Mouse (Mus musculus) layer of hippocampus, adult 11-12 months (tissue): ENCODE results near the gene Mgll.
A peak's percentile ranks its signal among the peaks of the same experiment; 100 is the strongest.

Source experiments
- DNase-seq: peaks from one replicate; pipeline ENCODE4 v3.0.0; 2022; ENCODE audit warnings: low spot score

Mgll gene

DNA sequence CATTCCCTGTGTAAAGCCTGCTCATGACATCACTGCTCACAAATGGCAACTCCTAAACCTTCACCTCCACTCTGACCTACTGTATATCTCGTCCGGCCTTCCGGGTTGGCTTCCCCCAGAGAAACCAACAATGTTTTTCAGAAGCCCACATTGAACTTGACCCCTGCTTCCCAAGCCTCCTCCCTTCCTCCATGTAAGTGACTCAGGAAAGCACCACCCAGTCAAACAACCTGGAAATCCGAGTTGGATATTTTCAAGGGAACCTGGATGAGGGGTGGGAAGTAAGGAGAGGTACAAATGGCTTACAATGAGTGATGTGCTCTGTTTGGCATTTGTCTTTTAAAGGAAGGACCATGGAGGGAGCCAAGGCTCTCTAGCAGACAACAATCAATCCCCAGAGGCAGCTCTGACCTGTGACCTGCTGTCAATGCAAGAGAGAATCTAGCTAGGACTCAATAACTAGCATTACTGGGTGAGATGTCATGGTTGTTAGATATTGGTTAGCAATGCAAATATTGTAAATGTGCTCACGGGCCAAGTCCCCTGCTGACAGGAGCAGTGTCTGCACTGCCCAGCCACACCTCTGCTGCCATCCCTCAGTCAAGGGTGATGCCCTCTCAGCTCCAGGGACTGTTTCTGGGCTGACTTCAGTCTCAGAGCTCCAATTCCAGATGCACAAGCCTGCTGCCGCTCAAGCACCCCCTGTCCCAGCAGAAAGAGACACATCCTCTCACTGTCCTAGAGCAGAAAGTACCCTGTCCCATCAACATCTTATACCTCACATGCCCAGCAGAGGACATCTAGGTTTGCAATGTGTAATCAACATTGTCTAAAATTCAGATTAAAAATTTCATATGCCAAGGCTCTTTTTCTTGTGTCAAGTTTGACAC is 6.8 kb upstream of the Mgll start:
- DNase-seq = no peak

DNA sequence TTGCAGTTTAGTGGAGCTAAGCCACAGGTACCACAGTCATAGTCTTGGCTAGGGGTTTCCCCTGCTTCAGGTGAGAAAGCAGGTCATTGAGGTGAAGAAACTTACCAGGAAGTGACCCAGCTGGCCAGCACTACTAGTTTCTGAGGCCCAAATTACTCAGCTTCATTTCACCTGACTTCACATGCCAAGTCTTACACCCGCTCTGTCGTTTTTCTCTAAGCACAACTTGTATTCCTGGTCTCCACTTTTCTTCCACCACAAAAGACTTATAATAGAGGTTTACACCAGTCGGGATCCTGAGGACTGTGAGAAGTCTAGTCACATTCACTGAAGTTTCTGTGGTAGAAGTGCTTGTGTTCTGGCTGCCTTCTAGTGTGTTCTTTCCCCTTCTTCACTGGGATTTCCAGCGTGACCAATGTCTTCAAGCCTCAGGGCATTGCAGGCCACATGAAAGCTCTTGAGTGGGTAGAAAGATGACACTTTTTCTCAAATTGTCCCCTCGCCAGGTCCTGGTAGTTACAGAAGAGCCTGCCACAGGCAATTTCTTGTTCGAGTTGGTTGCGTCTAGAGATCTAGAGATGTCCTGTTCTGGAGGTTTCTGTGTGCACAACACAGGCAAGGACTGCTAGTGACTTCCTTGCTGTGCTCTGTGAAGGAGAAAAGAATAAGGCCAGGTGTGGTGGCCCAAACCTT is 6.0 kb upstream of the Mgll start:
- DNase-seq = no peak

DNA sequence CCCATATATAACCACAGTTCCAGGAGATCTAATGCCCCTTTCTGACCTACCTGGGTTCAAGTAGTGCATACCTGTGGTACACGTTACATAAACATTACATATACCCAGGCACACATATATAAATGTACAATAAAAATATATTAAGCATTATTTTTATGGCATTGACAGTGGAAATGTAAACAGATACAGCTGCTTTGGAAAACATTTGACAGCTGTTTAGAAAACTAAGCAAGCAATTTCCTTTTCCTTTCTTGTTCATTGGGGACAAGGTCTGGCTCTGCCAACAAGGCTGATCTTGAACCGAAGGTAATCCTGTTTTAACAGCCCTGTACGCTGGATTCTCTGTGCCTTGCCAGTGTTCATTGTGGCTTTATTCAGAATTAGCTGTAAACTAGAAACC is 3.2 kb upstream of the Mgll start:
- no peak for DNase-seq

DNA sequence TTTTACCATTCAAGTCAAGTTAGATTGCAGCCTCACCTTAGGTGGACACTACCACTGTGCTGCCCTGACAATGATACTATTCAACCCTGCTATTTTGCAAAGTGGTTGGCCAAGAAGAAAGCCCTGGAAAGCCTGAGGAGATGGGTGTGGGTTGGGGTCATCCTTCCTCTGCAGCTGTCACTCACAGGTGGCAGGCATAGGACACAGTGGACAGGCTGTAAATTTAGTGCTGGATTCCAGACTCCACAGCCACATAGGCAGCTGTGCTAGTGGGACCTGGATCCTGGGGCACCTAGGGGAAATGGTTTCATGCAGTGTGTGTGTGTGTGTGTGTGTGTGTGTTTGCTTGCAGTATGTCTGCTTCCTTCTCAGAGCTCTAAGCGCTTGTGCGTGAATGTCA is 1.3 kb upstream of the Mgll start:
- no peak for DNase-seq

DNA sequence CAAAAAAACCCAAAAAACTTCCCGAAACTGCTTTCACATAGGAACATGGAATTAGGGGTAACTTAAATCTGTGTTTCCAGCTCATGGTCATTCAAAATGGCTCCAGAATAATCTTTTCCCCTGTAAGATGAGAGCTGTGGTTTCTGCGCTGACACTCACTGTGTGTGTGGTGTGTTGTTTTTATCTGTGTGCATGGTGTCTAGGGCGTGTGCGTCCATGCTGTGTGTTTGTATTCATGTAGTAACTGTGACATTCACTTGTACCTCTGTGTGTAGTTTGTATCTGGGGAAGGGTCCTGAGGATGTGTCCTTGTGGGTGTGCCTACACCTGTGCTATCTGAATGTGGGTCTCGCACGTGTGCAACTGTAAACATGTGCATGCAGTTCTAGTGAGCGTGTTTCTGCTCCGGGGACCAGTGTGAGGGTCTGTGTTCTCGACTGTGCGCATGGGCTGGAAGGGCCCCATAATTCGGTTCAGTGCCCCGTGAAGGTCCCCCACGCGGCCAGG is 353 bp upstream of the Mgll start:
- no peak for DNase-seq

DNA sequence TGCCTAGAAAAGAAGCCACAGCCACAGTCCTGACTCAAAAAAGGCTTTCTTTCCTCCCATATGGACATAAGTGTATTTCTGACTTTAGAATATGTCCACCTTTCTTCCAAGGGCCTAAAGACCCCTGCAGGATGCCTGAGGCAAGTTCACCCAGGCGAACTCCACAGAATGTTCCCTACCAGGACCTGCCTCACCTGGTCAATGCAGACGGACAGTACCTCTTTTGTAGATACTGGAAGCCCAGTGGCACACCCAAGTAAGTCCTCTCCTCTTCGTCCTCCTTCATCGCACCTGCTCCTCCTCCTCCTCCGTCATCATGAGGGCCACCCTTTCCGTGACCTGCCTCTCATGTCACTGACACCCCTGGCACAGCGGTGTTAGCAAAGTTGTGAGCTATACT is 1.4 kb downstream of the Mgll start:
- DNase-seq = no peak

DNA sequence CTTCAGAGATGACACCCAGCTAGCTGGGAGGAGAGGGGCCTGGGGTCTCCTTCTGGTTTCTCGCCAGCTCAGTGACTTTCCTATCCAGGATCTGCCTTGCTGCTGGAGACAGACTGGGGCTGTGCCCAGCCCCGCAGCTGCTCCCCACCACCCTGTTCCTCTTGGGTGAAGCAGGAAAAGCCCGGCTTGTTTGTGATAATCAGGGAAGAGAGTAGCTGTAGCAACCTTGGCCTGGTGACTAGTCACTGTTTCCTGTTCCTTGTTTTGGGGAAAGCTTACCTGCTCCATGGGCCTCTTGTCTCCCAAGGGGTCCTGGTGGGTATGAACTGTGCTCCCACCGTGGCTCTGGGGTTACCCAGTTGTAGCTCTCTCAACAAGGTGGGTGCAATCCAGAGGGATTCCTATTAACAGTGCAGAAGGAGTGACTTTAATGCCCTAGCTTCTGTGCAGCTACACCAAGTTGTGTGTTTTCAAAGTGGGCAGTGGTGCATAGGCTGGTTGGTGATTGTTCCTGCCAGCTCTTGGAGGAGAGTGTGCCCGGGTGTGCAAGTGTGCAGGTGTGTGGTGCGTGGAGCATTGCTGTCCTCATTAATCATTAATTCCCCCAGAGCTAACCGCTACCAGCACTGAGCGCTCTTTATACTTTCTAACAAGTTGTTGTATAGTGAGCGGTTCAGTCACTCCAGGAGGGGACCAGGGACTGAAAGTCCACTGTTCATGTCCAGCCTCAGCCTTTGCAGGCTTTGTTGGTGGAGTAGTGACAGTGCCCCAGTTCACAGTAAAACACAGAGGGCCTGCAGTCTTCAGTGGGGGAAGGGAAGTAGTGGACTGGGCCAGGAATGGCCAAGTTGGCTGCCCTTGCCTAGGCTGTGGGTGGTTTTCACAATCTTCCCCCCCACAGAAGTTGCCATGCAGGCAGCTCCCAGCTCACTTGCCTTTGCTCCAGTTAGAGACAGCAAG is 2.3 kb downstream of the Mgll start:
- DNase-seq = peak; percentile 62

DNA sequence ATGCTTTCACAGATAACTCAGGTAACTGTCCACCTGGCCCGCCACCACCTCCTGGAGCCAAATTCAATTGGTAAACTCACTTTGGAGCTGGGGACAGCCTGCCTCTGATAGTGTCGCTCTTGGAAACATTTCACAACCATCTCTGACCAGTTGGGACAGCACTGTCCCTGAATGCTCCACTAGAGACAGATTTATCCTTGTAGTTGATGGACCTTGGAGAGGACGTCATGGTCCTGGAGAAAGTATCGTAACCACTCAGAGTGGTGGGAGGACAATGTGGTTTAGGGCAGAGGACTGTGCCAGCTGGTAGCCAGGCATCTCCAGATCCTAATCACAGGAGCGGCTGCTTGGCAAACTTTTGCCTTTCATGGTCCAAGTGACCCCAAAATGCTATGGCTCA is 3.3 kb downstream of the Mgll start:
- no peak for DNase-seq

DNA sequence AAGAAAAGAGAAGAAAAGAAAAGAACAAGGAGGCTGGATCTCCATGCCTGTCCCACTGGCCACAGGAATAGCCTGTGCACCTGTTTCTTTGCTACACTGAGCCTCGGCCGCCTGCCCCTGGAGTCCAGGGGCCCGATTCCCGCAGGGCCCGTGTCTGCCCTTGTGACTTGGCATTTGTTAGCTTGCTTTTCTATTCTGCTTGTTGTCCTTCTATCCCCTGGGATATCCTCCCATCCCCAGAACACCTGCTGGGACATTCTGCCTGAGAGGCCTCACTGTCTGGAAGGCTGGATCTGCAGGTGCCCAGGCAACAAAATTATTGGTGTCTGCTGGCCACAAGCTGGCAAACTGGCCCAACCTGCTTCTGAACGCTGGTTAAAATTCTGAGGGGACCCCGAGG is 3.8 kb downstream of the Mgll start:
- no peak for DNase-seq

DNA sequence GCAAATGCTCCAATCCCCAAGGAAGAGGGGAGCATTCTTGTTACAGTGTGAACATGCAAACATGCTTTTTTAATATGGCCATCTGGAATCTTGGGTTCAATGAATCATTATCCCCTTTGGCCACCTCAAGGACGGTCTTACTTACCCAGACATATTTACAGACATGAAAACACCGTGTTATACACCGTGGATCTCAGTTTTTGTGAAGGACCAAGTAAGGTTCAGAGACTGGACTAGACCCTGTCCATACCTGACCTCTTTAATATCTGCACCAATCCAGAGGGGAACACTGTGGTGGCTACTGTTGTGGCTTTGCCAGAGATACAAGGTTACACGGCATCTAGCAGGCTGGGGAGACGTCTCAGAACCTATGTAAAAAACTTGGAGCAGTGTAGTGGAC is 4.3 kb downstream of the Mgll start:
- no peak for DNase-seq

DNA sequence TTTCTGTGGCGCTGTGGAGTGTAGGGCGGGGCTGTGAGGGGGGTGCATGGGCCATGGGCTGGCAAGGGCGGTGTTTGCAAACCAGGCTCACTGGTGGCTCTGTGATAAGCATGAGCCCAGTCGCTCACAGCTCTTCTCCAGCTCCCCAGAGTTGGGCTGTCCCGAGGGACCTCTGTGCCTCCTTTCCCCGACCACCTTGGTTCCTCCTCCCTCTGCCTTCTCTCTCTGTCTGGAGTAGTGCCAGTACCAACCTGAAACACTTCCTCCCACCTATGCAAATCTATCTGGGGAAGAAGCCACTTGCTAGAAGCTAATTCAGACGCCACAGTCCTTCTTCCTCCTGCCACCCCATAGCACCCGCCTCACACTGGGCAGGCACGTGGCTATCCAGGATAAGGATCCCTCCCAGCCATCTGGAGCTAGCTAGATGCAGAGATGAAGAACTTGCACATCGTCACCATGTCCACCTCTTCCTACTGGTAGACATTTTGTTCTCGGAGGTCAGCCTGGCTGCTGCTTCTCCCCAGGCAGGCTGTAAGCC is 7.1 kb downstream of the Mgll start:
- no peak for DNase-seq

DNA sequence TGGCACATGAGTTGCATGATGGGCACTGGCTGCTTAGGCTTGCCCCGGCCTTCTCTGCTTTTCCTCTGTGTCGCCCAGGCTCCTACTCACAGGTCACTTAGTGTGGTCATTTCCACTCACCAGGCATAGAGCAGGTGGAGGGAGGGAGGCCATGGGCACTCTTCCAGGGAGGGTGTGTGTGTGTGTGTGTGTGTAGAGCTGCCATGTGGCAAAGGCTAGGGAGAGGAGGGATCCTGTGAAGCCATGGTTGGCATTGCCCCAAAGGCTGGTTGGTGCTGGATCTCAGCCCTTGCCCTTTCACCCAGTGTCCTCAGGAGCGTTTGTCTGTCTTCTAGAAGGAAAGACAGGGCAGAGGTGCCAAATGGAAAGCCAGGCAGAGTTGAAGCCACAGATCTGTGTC is 7.8 kb downstream of the Mgll start:
- peak; percentile 44 for DNase-seq

DNA sequence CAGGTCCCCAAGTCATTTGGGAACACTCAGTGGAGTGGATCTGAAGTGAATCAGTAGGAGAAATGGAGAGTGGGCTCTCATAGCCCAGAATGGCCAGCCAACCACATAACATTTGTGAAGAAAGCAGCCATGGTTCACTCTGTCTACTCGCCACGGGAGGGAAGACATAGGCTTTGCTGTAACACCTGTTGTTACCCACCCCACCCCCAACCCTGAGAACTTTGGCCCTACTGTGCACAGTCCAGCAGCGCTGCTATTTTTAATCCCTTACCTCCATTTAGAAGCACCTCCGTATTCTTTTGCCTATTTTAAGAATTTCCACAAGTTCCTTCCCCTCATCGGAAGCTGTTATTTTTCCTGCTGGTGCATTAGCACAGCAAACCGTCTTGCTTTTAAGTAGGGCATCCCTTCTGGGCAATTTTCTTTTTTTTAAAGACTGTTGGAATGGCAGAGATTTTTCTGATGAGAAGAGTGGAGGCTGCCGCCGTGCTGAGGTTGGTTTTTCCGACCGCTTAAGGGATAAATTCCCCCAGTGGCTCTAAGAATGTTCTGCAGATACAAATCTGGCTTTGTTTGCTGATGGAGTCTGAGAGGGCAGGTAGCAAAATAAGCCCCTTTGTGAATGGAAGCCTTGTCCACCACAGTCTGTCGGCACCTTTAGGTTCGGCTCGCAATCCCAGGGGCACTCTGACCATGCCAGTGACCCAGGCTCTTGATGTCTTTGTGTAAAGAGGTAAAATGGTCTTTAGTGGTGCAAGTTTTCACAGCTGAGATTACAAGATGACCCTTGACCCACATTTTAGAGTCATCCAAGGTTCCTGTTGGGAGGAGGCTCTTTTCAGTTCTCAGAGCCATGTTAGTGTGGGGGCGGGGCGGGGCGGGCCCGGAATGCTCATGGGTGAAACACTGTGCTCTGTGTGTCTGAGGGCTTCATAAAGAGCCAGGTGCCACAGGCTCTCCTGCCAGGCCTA is 8.7 kb downstream of the Mgll start:
- no peak for DNase-seq

DNA sequence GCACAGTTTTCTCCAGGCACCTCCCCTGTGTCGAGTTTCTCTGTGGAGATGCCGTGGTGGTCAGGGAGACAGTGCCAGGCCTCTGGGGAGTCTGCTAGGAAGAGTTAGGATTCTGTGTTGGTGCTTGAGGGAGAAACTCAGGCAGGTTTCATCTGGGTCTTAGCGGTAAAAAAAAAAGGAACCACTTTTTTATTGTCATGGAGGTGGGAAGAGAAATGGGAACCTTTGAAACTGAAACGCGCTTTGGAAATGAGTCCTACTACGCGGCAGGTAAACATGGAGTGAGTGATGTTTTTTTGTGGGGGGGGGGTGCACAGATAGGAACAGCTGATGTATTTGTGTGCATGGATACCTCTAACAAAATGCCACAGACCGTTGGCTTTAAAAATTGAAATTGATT is 12.1 kb downstream of the Mgll start:
- DNase-seq = no peak

DNA sequence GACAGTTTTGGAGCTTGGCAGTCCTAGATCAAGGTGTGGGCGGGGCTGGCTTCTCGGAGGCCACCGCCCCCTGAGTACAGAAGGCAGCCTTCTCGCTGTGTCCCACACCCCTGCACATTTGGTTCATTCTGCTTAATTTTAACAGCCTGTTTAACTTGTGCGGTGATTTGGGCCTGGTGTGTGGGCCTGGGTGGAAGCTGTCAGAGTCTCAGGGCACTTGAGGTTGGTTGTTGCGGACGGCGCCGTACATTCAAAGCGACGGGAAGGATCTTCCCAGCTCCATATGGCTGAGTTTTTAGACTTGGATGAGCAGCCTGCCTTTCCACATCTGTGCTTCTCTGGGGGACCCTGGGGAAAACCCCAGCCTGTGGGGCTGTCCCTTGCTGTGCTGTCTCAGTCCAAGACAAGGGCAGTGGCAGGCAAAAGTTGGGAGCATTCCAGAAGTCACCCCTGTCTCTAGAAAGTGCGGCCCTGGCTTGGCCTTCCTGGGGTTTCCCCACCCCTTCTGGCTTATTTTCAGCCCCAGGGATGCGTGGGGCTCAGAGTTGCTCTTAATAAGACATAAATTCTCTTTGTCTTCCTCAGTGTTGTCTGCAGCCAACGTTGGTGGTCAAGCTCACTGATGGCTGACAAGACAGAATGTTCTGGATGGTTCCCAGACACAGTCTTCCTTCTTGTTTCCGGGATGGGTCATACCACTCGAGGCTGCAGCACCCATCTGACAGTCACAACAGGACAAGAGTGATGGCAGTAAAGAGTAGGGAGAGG is 12.7 kb downstream of the Mgll start:
- DNase-seq = peak; percentile 74

DNA sequence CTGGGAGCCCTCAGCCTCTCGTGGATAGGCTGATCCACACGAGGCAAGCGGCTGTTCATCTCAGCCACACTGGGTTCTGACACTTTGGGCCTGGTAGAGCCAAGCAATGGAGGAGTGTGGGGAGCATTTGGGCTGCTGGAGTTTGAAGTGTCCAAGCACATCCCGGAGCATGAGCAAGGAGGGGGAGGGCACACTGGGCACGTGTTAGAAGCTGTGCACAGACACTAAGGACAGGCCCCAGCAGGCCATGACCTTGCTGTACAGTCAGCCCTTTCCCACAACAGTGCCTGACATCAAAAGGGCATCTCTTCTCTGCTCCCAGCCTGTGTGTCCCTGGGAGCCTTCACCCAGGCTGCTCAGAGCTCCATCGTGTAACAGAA is 13.3 kb downstream of the Mgll start:
- no peak for DNase-seq

DNA sequence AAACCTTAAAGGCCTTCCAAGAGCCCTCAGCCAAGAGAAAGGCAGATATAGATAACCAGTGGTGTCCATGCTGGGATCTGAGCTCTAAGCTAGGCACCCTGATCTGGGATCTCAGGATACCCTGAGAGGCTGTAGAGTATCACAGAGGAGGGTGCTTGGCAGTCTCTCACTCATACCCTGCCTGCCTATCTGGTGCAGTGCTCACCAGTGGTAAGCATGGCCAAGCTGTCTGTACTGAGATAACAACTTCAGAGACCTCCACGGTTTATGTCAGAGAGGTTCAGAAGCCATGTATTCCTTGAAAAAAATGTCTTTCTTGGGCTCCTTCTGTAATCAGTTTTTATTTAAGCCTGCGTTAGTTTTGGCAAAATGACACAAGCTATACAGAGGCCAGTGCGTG is 16.8 kb downstream of the Mgll start:
- DNase-seq = no peak

DNA sequence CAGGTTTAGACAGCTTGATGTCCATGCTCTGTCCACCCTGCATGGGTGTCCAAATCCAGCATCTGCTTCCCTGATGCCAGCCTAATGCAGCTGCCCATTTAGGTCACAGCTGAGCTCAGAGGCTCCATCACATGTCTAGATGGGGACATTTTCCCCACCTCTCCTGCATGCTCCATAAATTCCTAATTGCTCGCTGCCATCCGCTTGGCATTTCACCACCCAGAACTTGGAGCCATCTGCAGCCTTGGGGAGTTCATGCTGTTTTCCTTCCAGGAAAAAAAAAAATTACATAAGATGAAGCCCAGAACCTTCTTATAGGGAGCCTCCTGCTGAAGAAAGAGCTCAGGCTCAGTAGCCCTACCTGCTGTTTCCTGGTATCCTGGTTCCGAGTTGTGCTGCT is 17.6 kb downstream of the Mgll start:
- DNase-seq = peak; percentile 63

DNA sequence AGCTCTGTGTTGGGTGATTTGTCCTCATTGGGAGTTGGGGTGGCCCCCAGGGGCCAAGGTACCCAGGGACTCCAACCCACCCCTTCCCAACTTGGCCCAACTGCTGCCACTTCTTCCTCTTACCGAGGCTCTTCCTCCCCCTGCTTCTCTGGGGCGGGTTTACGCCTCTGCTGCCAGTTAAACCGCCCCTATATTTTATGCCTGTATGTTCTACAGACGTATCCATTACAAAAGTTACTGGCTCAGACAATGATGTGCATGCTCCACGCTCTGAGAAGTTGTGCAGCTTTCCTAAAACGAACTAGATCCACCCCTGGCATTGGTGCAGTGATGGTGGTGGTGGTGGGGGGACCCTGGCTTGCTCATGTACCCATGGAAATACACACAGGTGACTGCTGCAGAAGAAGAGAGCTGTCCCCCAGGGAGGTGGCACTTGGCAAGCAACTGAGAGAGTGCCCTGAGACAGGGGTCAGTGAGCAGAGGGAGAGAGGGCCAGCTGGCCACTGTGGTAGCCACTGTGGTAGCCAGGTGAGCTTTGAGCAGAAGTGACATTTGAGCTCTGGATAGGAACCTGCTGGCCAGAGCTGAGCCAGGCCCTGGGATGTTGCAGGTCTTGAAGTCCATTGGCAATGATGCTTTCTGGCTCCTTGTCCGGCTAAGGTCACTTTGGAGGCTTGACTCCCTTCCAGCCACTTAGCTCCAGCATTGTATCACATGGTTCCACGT is 18.2 kb downstream of the Mgll start:
- DNase-seq = no peak
